Mouse (Mus musculus) stomach, embryonic 15.5 days (tissue): Measurements from ENCODE around the gene Haus6. TPM values are rescaled to one million over a fixed set of nuclear protein-coding genes. Genes with fewer than 3 reads are reported as not detected.
"Not testable (repeated sequence)": the region's sequence is repeated elsewhere in the genome, so short reads cannot be mapped to it uniquely, and the experiment has no call there.

Experiments used
- ATAC-seq: fragments of 200-750 bp; cut with Nextera tagmentation; 2 replicates; pipeline ENCODE4 v1.8.0; 2017; ENCODE audit warnings: low read depth, moderate number of reproducible peaks, moderate TSS enrichment; ENCODE audit not compliant: insufficient read depth, low FRiP score
- H3K27ac ChIP-seq: fragments of 300-500 bp; sonication (generic); 2 replicates; pipeline ENCODE4 v1.5.1; 2015; ENCODE audit warnings: mild to moderate bottlenecking, inconsistent platforms
- H3K27me3 ChIP-seq: fragments of 300-500 bp; sonication (generic); replicated peaks from 2 replicates; pipeline ENCODE4 v1.6.1; 2015; ENCODE audit warnings: inconsistent platforms
- H3K36me3 ChIP-seq: fragments of 300-500 bp; sonication (generic); 2 replicates; pipeline ENCODE4 v1.6.1; 2015; ENCODE audit warnings: inconsistent platforms
- H3K4me1 ChIP-seq: fragments of 300-500 bp; sonication (generic); 2 replicates; pipeline ENCODE4 v1.6.1; 2015; ENCODE audit warnings: inconsistent platforms
- H3K4me2 ChIP-seq: fragments of 300-500 bp; sonication (generic); 2 replicates; pipeline ENCODE4 v1.6.1; 2015; ENCODE audit warnings: mild to moderate bottlenecking, inconsistent platforms
- H3K4me3 ChIP-seq: fragments of 300-500 bp; sonication (generic); replicated peaks from 2 replicates; pipeline ENCODE4 v1.5.1; 2015; ENCODE audit warnings: inconsistent platforms
- H3K9ac ChIP-seq: fragments of 300-500 bp; sonication (generic); 2 replicates; pipeline ENCODE4 v1.6.1; 2015; ENCODE audit warnings: inconsistent platforms
- H3K9me3 ChIP-seq: fragments of 300-500 bp; sonication (generic); 2 replicates; pipeline ENCODE4 v1.6.1; 2016; ENCODE audit warnings: inconsistent platforms
- WGBS: fragments of 180-500 bp; shearing (Covaris S2); methylation state at CpG from one replicate; pipeline ENCODE4 v1.1.7; 2015; 5-methylcytosine and 5-hydroxymethylcytosine counted together
- polyA plus RNA-seq: library from polyadenylated mRNA; unstranded; fragments of >200 nt; fragmentation: Nextera tagmentation; extraction: Ambion mirVana; gene quantifications from 2 replicates; pipeline ENCODE4 v1.2.1, GENCODE M21; 2015

Gene Haus6
- polyA plus RNA-seq, 1 experiment from 2014 or later: 14.5 TPM

DNA sequence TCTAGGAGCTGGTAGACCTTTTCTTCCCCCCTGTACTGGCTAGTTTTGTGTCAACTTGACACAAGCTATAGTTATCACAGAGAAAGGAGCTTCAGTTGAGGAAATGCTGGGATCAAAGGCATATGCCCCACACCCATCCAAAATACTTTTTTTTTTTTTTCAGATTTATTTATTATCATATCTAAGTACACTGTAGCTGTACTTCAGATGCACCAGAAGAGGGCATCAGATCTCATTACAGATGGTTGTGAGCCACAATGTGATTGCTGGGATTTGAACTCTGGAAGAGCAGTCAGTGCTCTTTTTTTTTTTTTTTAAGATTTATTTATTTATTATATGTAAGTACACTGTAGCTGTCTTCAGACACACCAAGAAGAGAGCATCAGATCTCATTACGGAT, 10.7 kb upstream of the Haus6 start:
- H3K27me3 ChIP-seq, H3K36me3 ChIP-seq, H3K9me3 ChIP-seq, H3K27ac ChIP-seq, H3K4me1 ChIP-seq, H3K9ac ChIP-seq, H3K4me2 ChIP-seq, H3K4me3 ChIP-seq, ATAC-seq: not testable (repeated sequence)
- whole genome bisulfite sequencing: 95% methylated on average over 1 of the region's 1 CpGs

DNA sequence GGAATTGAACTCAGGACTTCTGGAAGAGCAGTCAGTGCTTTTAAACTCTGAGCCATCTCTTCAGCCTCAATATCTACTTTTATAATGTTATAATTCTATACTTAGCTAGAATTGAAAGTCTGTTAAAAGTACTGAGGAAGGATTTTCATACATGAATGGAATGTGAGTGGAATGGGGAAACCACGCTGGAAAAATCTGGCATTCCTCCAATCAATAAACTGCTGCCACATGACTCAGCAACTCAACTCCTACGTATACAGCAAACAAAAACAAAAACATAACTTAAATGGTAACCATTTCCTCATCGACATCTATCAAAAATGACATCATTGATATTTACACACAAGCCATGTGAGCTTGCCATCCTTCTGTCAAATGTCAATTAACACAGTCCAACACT, 10.3 kb upstream of the Haus6 start:
- no peak for ATAC-seq
- Histone ChIP-seq H3K9ac (no peak overlapping the region), H3K36me3 (no peaks in the 10 kb centered on the region), H3K9me3 (no peaks in the 10 kb centered on the region), H3K4me3 (no peak overlapping the region), H3K4me1 (no peaks in the 10 kb centered on the region), H3K27ac (no peak overlapping the region), H3K27me3 (no peaks in the 10 kb centered on the region), H3K4me2 (no peak overlapping the region)
- WGBS: 54% methylated on average over 3 of the region's 3 CpGs

DNA sequence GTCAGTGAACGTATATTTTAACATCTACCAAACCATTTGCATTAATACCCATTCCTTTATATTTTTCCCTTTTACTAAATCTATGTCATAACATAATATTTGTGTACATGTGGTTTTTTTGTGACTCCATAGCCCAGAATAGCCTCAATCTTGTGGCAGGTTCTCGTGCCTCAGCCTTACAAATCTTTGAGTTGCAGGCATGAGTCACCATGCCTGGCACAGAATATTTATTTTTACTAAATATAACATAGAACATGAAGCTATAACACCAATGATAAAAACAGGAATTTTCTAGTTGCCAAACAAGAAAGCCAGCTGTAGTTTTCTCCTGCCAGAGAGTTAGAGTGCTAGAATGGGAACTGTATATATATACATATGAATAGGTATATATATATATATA, 8.7 kb upstream of the Haus6 start:
- no peaks in the 10 kb centered on the region for H3K36me3 ChIP-seq
- no peak for ATAC-seq
- H3K4me3 ChIP-seq: no peak overlapping the region
- 64% methylated on average over 2 of the region's 2 CpGs for WGBS
- H3K27me3 ChIP-seq: no peaks in the 10 kb centered on the region
- no peaks in the 10 kb centered on the region for H3K4me1 ChIP-seq
- H3K27ac ChIP-seq: no peak overlapping the region
- H3K4me2 ChIP-seq: no peak overlapping the region
- H3K9ac ChIP-seq: no peak overlapping the region
- no peaks in the 10 kb centered on the region for H3K9me3 ChIP-seq

DNA sequence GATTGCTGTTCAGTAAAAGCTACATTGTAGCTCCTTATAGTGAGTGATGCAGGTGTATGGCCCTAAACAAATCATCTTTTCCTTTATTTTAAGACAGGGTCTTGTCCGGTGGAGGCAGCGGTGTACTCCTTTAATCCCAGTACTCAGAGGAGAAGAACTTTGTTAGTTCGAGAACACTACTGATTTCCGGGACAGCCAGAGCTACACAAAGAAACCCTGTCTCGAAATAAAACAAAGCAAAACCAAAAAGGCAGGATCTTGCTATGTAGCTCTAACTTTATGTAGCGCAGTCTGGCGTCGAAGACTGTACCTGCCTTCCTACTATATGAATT, 400 bp upstream of the Haus6 start:
- 34% methylated on average over 8 of the region's 8 CpGs for WGBS
- H3K4me2 ChIP-seq: peak overlapping the region; percentile 53
- H3K4me3 ChIP-seq: peak overlapping the region; percentile 90
- no peaks in the 10 kb centered on the region for H3K36me3 ChIP-seq
- no peak for ATAC-seq
- peak overlapping the region; percentile 9; the same call in 1 of the 2 replicates for H3K9ac ChIP-seq
- 0 out of 2 replicates have a peak overlapping the region, but pooled peaks have one; percentile 9 for H3K27ac ChIP-seq
- no peaks in the 10 kb centered on the region for H3K9me3 ChIP-seq
- peaks cover 4% of the 10 kb centered on the region; the same call in 1 of the 2 replicates for H3K4me1 ChIP-seq
- H3K27me3 ChIP-seq: no peaks in the 10 kb centered on the region

DNA sequence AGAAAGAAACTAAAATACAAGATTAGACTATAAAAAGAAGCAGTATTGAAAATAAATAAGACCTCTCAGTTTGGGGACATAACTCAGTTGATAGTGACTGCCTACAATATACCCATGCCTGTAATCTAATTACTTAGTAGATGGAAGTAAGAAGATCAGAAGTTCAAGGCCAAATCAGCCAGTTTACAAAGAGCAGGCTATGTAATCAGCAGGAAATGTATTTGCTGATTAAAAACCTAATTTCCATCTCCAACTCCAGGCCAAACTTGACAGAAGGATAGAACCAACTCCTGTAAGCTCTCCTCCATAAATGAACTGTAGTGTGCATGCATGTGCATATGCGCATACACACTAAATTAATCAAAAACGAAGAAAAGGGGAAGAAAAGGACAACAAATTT, 20.6 kb downstream of the Haus6 start:
- Histone ChIP-seq H3K27me3 (no peaks in the 10 kb centered on the region), H3K4me2 (no peak overlapping the region), H3K36me3 (no peaks in the 10 kb centered on the region), H3K9ac (no peak overlapping the region), H3K4me1 (no peaks in the 10 kb centered on the region), H3K4me3 (no peak overlapping the region), H3K9me3 (no peaks in the 10 kb centered on the region), H3K27ac (no peak overlapping the region)
- WGBS: 87% methylated on average over 2 of the region's 2 CpGs
- ATAC-seq: no peak

DNA sequence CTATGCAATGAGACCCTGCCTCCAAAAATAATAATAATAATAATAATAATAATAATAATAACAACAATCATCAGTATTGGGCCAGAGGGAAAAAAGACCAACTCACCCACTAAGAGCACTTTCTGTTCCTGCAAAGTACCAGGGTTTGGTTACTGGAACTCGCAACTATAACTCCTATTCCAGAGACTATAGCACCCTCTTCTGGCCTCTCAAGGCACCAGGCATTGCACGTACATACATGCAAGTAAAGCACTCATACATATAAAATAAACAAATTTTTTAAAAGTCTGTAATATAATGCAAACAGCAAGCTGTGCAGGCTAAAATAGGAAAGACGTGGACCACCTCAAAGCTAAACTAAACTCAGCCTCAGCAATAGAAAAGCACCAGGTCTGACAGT, 23.6 kb downstream of the Haus6 start:
- WGBS: 88% methylated on average over 3 of the region's 3 CpGs
- Histone ChIP-seq H3K27ac (no peak overlapping the region), H3K4me2 (no peak overlapping the region), H3K27me3 (no peaks in the 10 kb centered on the region), H3K4me1 (no peaks in the 10 kb centered on the region), H3K4me3 (no peak overlapping the region), H3K9me3 (no peaks in the 10 kb centered on the region), H3K9ac (no peak overlapping the region), H3K36me3 (0 out of 2 replicates have a peak, but pooled peaks cover 8% of the 10 kb centered on the region)
- no peak for ATAC-seq

DNA sequence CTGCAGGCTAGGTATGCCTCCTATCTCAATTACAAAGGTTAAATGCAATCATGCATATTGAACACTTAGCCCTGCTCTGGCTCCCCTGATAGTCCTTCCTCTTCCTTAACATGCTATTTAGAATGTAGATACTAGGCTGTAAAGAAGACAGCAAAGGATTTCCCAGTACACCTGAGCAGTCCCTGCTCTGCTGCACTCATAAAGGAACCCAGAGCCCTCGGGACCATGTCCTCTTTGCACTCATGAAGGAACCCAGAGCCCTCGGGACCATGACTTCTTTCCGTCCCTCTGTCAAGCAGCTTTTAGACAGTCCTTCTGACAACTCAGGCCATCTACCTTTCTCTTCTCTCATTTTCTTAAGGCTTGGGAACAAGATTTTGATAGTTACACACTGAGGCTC, 31.3 kb downstream of the Haus6 start:
- peaks cover 8% of the 10 kb centered on the region; the same call in 1 of the 2 replicates for H3K36me3 ChIP-seq
- ATAC-seq: no peak
- WGBS: 75% methylated on average over 3 of the region's 3 CpGs
- H3K4me3 ChIP-seq: no peak overlapping the region
- peaks cover 12% of the 10 kb centered on the region for H3K4me1 ChIP-seq
- no peak overlapping the region for H3K4me2 ChIP-seq
- H3K27ac ChIP-seq: no peak overlapping the region
- no peaks in the 10 kb centered on the region for H3K27me3 ChIP-seq
- H3K9me3 ChIP-seq: no peaks in the 10 kb centered on the region
- H3K9ac ChIP-seq: no peak overlapping the region

DNA sequence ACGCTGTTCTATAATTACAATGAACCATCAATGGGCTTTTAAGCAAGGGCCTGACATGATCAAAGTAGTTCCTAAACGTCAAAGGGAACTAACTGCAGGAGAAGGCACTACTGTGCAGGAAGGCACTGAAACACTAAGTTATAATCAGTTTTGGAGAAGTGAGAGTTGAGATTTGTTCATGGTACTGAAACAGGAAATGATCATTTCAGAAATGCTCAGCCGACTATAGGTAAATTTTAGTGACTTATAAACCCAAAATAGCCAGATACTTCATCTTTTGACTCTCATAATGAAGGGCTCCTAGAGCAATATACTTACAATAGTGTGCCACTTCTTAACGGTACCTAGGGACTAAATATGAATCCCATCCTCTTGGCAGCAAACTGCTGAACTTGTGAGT, 31.8 kb downstream of the Haus6 start:
- 64% methylated on average over 4 of the region's 4 CpGs for WGBS
- H3K4me1 ChIP-seq: peaks cover 13% of the 10 kb centered on the region
- H3K4me2 ChIP-seq: no peak overlapping the region
- no peak overlapping the region for H3K27ac ChIP-seq
- H3K27me3 ChIP-seq: no peaks in the 10 kb centered on the region
- H3K9ac ChIP-seq: no peak overlapping the region
- no peak overlapping the region for H3K4me3 ChIP-seq
- no peak for ATAC-seq
- no peaks in the 10 kb centered on the region for H3K9me3 ChIP-seq
- peaks cover 7% of the 10 kb centered on the region; the same call in 1 of the 2 replicates for H3K36me3 ChIP-seq

DNA sequence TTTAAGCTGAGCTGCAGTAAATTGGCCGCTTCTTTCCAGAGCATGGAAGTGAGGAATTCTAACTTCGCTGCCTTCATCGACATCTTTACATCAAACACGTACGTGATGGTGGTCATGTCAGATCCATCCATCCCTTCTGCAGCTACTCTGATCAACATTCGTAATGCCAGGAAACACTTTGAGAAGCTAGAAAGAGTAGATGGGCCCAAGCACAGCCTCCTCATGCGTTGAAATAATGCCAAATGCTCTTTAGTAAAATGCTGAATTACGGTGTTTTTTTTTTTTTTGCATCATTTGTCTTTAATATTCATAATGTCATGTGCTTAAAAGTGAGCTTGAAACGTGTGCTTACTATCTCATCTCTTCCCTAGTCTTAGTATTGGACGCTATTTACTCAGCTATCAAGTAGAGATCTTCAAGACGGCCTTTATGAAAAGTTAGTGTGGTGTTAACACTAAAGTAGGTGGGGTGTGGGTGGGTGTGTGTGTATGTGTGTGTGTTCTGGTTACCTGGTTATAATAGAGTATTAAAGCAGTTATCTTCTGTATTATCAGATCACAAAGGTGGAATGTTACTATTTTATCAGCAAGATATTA, 35.1 kb downstream of the Haus6 start:
- peak overlapping the region; percentile 97; the same call in 1 of the 2 replicates for H3K9ac ChIP-seq
- H3K4me1 ChIP-seq: peaks cover 16% of the 10 kb centered on the region
- H3K36me3 ChIP-seq: no peaks in the 10 kb centered on the region
- peak overlapping the region; percentile 75 for H3K4me2 ChIP-seq
- H3K27me3 ChIP-seq: no peaks in the 10 kb centered on the region
- peak overlapping the region; percentile 98; the same call in 1 of the 2 replicates for H3K27ac ChIP-seq
- H3K4me3 ChIP-seq: peak overlapping the region; percentile 93
- WGBS: 6% methylated on average over 11 of the region's 11 CpGs
- ATAC-seq: no peak
- no peaks in the 10 kb centered on the region for H3K9me3 ChIP-seq

DNA sequence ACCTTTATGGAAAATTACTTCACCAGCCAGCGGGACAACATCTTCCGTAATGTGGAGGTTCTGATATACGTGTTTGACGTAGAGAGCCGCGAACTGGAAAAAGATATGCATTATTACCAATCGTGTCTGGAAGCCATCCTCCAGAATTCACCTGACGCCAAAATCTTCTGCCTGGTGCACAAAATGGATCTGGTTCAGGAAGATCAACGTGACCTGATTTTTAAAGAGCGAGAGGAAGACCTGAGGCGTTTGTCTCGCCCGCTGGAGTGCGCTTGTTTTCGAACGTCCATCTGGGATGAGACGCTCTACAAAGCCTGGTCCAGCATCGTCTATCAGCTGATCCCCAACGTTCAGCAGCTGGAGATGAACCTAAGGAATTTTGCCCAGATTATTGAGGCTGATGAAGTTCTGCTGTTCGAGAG, 35.7 kb downstream of the Haus6 start:
- Histone ChIP-seq H3K27ac (peak overlapping the region; percentile 98), H3K9me3 (no peaks in the 10 kb centered on the region), H3K4me3 (peak overlapping the region; percentile 93), H3K9ac (peak overlapping the region; percentile 97), H3K27me3 (no peaks in the 10 kb centered on the region), H3K4me1 (peaks cover 16% of the 10 kb centered on the region), H3K36me3 (no peaks in the 10 kb centered on the region), H3K4me2 (peak overlapping the region; percentile 75)
- 0% methylated on average over 20 of the region's 20 CpGs for WGBS
- ATAC-seq: no peak; the same call in 1 of the 2 replicates

DNA sequence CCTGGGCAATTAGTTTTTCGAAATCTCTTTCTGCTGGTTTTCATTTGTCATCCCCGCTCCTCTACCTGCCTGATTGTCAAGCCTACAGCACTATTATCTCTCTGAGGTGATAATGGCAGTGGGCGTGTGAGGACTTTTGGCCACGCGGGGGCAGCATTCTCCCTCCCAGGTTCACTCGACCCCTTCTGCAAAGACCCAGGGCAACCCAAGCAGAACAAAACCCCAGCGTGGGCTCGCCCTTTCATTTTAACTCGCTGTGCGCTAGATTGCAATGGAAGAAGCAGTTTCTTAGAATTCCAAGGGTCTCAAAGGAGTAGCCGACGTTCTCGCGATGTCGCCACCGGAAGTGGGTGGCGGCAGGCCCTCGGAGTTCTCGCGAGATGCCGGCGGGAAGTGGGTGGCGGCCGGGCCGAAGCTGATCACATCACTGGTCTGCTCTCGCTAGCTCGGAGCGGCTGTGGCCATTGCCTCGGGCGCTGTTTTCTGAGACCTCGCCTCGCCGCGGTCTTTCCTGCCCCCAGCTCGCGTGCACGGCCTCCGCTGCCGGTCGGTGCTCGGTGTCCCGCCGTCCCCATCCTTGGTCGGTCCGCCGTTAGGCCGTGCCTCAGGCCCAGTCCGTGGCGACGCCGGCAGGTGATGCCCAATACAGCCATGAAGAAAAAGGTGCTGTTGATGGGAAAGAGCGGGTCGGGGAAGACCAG, 36.4 kb downstream of the Haus6 start, which contains the start of gene Rraga:
TSS of gene Rraga (plus strand) at position 386 of the 701 bp plus-strand sequence.
- Histone ChIP-seq H3K4me3 (peak within 1 kb of the TSS; percentile 93), H3K4me1 (peaks cover 16% of the 10 kb centered on the region), H3K27ac (peak within 1 kb of the TSS; percentile 98), H3K27me3 (no peaks in the 10 kb centered on the region), H3K9me3 (no peaks in the 10 kb centered on the region), H3K36me3 (no peaks in the 10 kb centered on the region), H3K4me2 (peak within 1 kb of the TSS; percentile 75), H3K9ac (peak within 1 kb of the TSS; percentile 97)
- peak; percentile 97 for ATAC-seq
- WGBS: under 1% methylated on average over 53 of the region's 53 CpGs

DNA sequence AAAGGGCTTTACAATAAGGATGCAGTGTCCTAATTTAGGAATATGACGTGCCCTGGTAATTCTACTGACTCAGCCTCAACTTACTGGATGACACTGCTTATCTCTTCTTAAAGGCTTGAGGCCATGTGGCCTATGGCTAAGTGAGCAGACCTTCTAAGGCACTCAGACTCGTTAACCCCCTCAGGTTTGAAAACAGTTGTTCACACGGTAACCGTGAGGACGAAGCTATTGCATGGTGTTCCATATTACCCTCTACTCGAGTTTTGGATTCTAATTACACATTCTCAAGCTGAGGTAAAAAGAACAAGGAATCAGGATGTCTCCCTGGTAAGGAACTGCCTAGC, 36.9 kb downstream of the Haus6 start:
- Histone ChIP-seq H3K27ac (peak overlapping the region; percentile 98), H3K9me3 (no peaks in the 10 kb centered on the region), H3K4me3 (peak overlapping the region; percentile 93), H3K4me1 (peaks cover 16% of the 10 kb centered on the region), H3K9ac (0 out of 2 replicates have a peak overlapping the region, but pooled peaks have one; percentile 18), H3K27me3 (no peaks in the 10 kb centered on the region), H3K4me2 (peak overlapping the region; percentile 75), H3K36me3 (no peaks in the 10 kb centered on the region)
- ATAC-seq: peak; percentile 3; the same call in 1 of the 2 replicates
- 13% methylated on average over 6 of the region's 6 CpGs for WGBS
